Mouse (Mus musculus) ES-Bruce4 (cell line): ENCODE data around the gene Bmp3. TPM values are rescaled to one million over a fixed set of nuclear protein-coding genes. Genes with fewer than 3 reads are reported as not detected.

Source experiments
- H3K27ac ChIP-seq: 2 replicates; pipeline ENCODE4 v1.5.1; 2012; ENCODE audit warnings: low read length, inconsistent platforms; ENCODE audit not compliant: insufficient read depth
- H3K27me3 ChIP-seq: 2 replicates; pipeline ENCODE4 v1.6.1; 2012; ENCODE audit warnings: mild to moderate bottlenecking, low read length, inconsistent platforms; ENCODE audit not compliant: control insufficient read depth, poor library complexity, insufficient read depth, severe bottlenecking
- H3K36me3 ChIP-seq: 2 replicates; pipeline ENCODE4 v1.6.1; 2012; ENCODE audit warnings: inconsistent platforms, mild to moderate bottlenecking, low read length, moderate library complexity; ENCODE audit not compliant: control insufficient read depth, poor library complexity, insufficient read depth, severe bottlenecking
- H3K4me1 ChIP-seq: one replicate; pipeline ENCODE4 v1.8.1; 2011; ENCODE audit warnings: low read length; ENCODE audit not compliant: control insufficient read depth, insufficient read depth
- H3K4me3 ChIP-seq: 2 replicates; pipeline ENCODE4 v1.5.1; 2011; ENCODE audit warnings: low read depth, mild to moderate bottlenecking, low read length
- H3K9ac ChIP-seq: 2 replicates; pipeline ENCODE4 v1.6.1; 2012; ENCODE audit warnings: low read depth, mild to moderate bottlenecking, inconsistent platforms; ENCODE audit not compliant: poor library complexity, severe bottlenecking
- H3K9me3 ChIP-seq: replicated peaks from 2 replicates; pipeline ENCODE4 v1.6.1; 2012; ENCODE audit warnings: mild to moderate bottlenecking, low read length, inconsistent platforms; ENCODE audit not compliant: control insufficient read depth, poor library complexity, insufficient read depth, severe bottlenecking
- CTCF ChIP-seq: IDR thresholded peaks from one replicate; pipeline ENCODE4 v1.8.1; 2011; ENCODE audit warnings: low read depth, low read length
- EP300 ChIP-seq: IDR thresholded peaks from 2 replicates; pipeline ENCODE4 v1.6.1; 2011; ENCODE audit warnings: low read depth, low read length; ENCODE audit not compliant: insufficient read depth
- POLR2A ChIP-seq: IDR thresholded peaks from one replicate; pipeline ENCODE4 v1.8.1; 2011; ENCODE audit warnings: low read length; ENCODE audit not compliant: insufficient read depth
- polyA plus RNA-seq: library from polyadenylated mRNA; stranded (reverse); fragments of >200 nt; gene quantifications from 2 replicates; pipeline ENCODE4 v1.2.4, GENCODE M21; 2011; ENCODE audit warnings: low read depth; ENCODE audit not compliant: missing spikeins, insufficient read depth, insufficient read length

Bmp3 gene
- polyA plus RNA-seq, 1 experiment: 0.66 TPM

- Histone ChIP-seq H3K9me3 (no peaks in the 10 kb centered on the region), H3K4me3 (no peak overlapping the region), H3K36me3 (no peaks in the 10 kb centered on the region), H3K4me1 (no peaks in the 10 kb centered on the region), H3K27me3 (peaks cover 7% of the 10 kb centered on the region), H3K27ac (no peak overlapping the region), H3K9ac (no peak overlapping the region)
- TF ChIP-seq CTCF (no peak), POLR2A (no peak), EP300 (no peak)
Observed at GRCm38 (mm10) chr5:98856356-98856755, 2.1 kb downstream of the Bmp3 start.

- TF ChIP-seq CTCF (no peak), EP300 (no peak), POLR2A (no peak)
- Histone ChIP-seq H3K27ac (no peak overlapping the region), H3K27me3 (no peaks in the 10 kb centered on the region; the same call in none of the 2 replicates), H3K4me3 (no peak overlapping the region), H3K4me1 (no peaks in the 10 kb centered on the region), H3K36me3 (no peaks in the 10 kb centered on the region), H3K9me3 (no peaks in the 10 kb centered on the region), H3K9ac (no peak overlapping the region)
Observed at GRCm38 (mm10) chr5:98863891-98864290, 9.7 kb downstream of the Bmp3 start.

GRCm38 (mm10) chr5:98865146-98865545 lies 10.9 kb downstream of the Bmp3 start:
- no peaks in the 10 kb centered on the region for H3K9me3 ChIP-seq
- no peak overlapping the region for H3K27ac ChIP-seq
- no peak overlapping the region for H3K4me3 ChIP-seq

GRCm38 (mm10) chr5:98876056-98876455 lies 21.8 kb downstream of the Bmp3 start:
- H3K4me1 ChIP-seq: no peaks in the 10 kb centered on the region
- H3K27ac ChIP-seq: no peak overlapping the region
- no peaks in the 10 kb centered on the region for H3K9me3 ChIP-seq
- H3K27me3 ChIP-seq: no peaks in the 10 kb centered on the region
- no peak overlapping the region for H3K9ac ChIP-seq
- TF ChIP-seq POLR2A: no peak
- no peak for TF ChIP-seq CTCF
- TF ChIP-seq EP300: no peak
- H3K4me3 ChIP-seq: no peak overlapping the region
- no peaks in the 10 kb centered on the region for H3K36me3 ChIP-seq

More at GRCm38 (mm10) chr5:98865146-98865545, 10.9 kb downstream of the Bmp3 start:
- no peak overlapping the region for H3K9ac ChIP-seq
- no peaks in the 10 kb centered on the region for H3K4me1 ChIP-seq
- H3K27me3 ChIP-seq: no peaks in the 10 kb centered on the region; the same call in none of the 2 replicates
- H3K36me3 ChIP-seq: no peaks in the 10 kb centered on the region
- TF ChIP-seq CTCF: no peak
- TF ChIP-seq POLR2A: no peak
- TF ChIP-seq EP300: no peak

- Histone ChIP-seq H3K9ac (no peak overlapping the region), H3K4me3 (no peak overlapping the region), H3K4me1 (no peaks in the 10 kb centered on the region), H3K36me3 (no peaks in the 10 kb centered on the region), H3K27ac (no peak overlapping the region), H3K27me3 (no peaks in the 10 kb centered on the region), H3K9me3 (no peaks in the 10 kb centered on the region)
- TF ChIP-seq POLR2A: no peak
- TF ChIP-seq CTCF: peak; percentile 1
Observed at GRCm38 (mm10) chr5:98878891-98879290, 24.7 kb downstream of the Bmp3 start.

GRCm38 (mm10) chr5:98882096-98882495 lies 27.9 kb downstream of the Bmp3 start:
- Histone ChIP-seq H3K36me3 (no peaks in the 10 kb centered on the region), H3K9me3 (no peaks in the 10 kb centered on the region), H3K4me1 (no peaks in the 10 kb centered on the region), H3K9ac (no peak overlapping the region), H3K27ac (no peak overlapping the region), H3K4me3 (no peak overlapping the region), H3K27me3 (no peaks in the 10 kb centered on the region)
- TF ChIP-seq EP300: no peak
- TF ChIP-seq POLR2A: no peak
- no peak for TF ChIP-seq CTCF
